In the genomic region with DNA sequence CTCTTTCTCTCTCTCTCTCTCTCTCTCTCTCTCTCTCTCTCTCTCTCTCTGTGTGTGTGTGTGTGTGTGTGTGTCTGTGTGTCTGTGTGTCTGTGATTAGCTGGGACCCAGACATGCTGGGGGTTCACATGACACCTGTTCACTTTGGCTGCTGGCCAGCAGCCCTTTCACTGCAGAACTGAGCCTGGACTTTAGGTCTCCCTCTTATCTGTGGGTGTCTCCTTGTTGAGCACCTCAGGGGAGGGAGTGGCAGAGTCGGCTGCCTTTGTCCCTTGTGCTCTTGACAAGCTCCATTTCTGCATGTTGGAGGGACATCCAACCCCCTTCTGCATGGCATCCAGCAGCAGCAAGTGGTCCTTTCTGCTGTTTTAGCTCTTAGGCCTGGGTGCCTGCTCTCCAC, we compare ENCODE assay signal across 14 mouse cellular contexts. TPM values are rescaled to one million over a fixed set of nuclear protein-coding genes. Genes with fewer than 3 reads are reported as not detected.
"Had no signal": no experiment of that assay in that cellular context is flagged by ENCODE, and none has a peak within 500 bp of the region (broad histone marks: within the 10 kb centered on the region; RNA-seq: fewer than 3 reads in every experiment).

No protein-coding gene starts in this region.

- H3K4me3 ChIP-seq: limb, embryonic 12.5 days; liver, embryonic 13.5 days; megakaryocyte, embryonic 14.5 days; midbrain, embryonic 12.5 days had no signal

- H3K9me3 ChIP-seq: limb, embryonic 12.5 days; liver, embryonic 13.5 days; megakaryocyte, embryonic 14.5 days; midbrain, embryonic 12.5 days had no signal

- H3K27ac ChIP-seq: liver, embryonic 13.5 days; macrophage; midbrain, embryonic 12.5 days had no signal

- H3K4me2 ChIP-seq: limb, embryonic 12.5 days; liver, embryonic 13.5 days; midbrain, embryonic 12.5 days had no signal

- H3K36me3 ChIP-seq: limb, embryonic 12.5 days; liver, embryonic 13.5 days; midbrain, embryonic 12.5 days had no signal

- ATAC-seq: liver, postnatal 0 days; midbrain, embryonic 16.5 days had no signal

- H3K9ac ChIP-seq: limb, embryonic 12.5 days; liver, embryonic 13.5 days; liver, postnatal 0 days; midbrain, embryonic 12.5 days had no signal

- DNase-seq: kidney, adult 18-20 months; kidney, postnatal 25 days; liver; liver, embryonic 13.5 days; liver, postnatal 0 days; lung, postnatal 10 days; right cerebral cortex, postnatal 14 days; thymus, adult 18-20 months; thymus, postnatal 14 days had no signal

- H3K27me3 ChIP-seq: limb, embryonic 12.5 days; liver, embryonic 13.5 days had no signal

- H3K4me1 ChIP-seq: liver, embryonic 13.5 days; megakaryocyte, embryonic 14.5 days had no signal

RNA-seq across cellular contexts. Expression of gene Arhgap8, which starts 11.0 kb away (rescaled TPM):
- polyA plus RNA-seq: macrophage had no signal
